Mouse (Mus musculus): ENCODE data around the gene Hmga2.
A peak's percentile ranks its signal among the peaks of the same experiment; 100 is the strongest.

Hmga2 gene

GRCm38 (mm10) chr10:120475601-120476515, at the start of gene Hmga2:
Hmga2 (minus strand) TSS chr10:120476469.
- peak; percentile 25 to 64 for DNase-seq

GRCm38 (mm10) chr10:120522959-120523358, 46.7 kb upstream of the Hmga2 start:
- DNase-seq, result no peak

GRCm38 (mm10) chr10:120521912-120522575, 45.8 kb upstream of the Hmga2 start:
- DNase-seq, result no peak

GRCm38 (mm10) chr10:120516311-120516710, 40.0 kb upstream of the Hmga2 start:
- DNase-seq, result peak in 1 of 2 experiments; percentile 10

GRCm38 (mm10) chr10:120513721-120514120, 37.5 kb upstream of the Hmga2 start:
- DNase-seq, result no peak

GRCm38 (mm10) chr10:120512946-120513345, 36.7 kb upstream of the Hmga2 start:
- DNase-seq, result no peak

- DNase-seq, result no peak
Observed at GRCm38 (mm10) chr10:120512121-120512520, 35.9 kb upstream of the Hmga2 start.

- DNase-seq, result no peak
Observed at GRCm38 (mm10) chr10:120503959-120504358, 27.7 kb upstream of the Hmga2 start.

- no peak for DNase-seq
Observed at GRCm38 (mm10) chr10:120500794-120501193, 24.5 kb upstream of the Hmga2 start.

- DNase-seq, result no peak
Observed at GRCm38 (mm10) chr10:120498086-120498485, 21.8 kb upstream of the Hmga2 start.

- no peak for DNase-seq
Observed at GRCm38 (mm10) chr10:120494653-120495052, 18.4 kb upstream of the Hmga2 start.

GRCm38 (mm10) chr10:120491477-120491876, 15.2 kb upstream of the Hmga2 start:
- no peak for DNase-seq

- DNase-seq, result no peak
Observed at GRCm38 (mm10) chr10:120489611-120490010, 13.3 kb upstream of the Hmga2 start.

GRCm38 (mm10) chr10:120488526-120488925, 12.3 kb upstream of the Hmga2 start:
- DNase-seq, result no peak

GRCm38 (mm10) chr10:120487881-120488280, 11.6 kb upstream of the Hmga2 start:
- DNase-seq, result no peak

- DNase-seq, result no peak
Observed at GRCm38 (mm10) chr10:120485461-120485860, 9.2 kb upstream of the Hmga2 start.

- DNase-seq, result no peak
Observed at GRCm38 (mm10) chr10:120484144-120484543, 7.9 kb upstream of the Hmga2 start.

- peak in 1 of 2 experiments; percentile 8 for DNase-seq
Observed at GRCm38 (mm10) chr10:120478164-120478563, 1.9 kb upstream of the Hmga2 start.

GRCm38 (mm10) chr10:120477501-120477900, 1.2 kb upstream of the Hmga2 start:
- DNase-seq, result peak in 1 of 2 experiments; percentile 6

GRCm38 (mm10) chr10:120476516-120477336, 457 bp upstream of the Hmga2 start:
- peak; percentile 55 to 79 for DNase-seq

GRCm38 (mm10) chr10:120475041-120475541, 1.2 kb downstream of the Hmga2 start:
- DNase-seq, result peak; percentile 9 to 35

GRCm38 (mm10) chr10:120474301-120474700, 2.0 kb downstream of the Hmga2 start:
- peak in 1 of 2 experiments; percentile 5 for DNase-seq

GRCm38 (mm10) chr10:120473218-120473617, 3.1 kb downstream of the Hmga2 start:
- no peak for DNase-seq
